ENCODE assay signal across 8 mouse cellular contexts in the genomic region with DNA sequence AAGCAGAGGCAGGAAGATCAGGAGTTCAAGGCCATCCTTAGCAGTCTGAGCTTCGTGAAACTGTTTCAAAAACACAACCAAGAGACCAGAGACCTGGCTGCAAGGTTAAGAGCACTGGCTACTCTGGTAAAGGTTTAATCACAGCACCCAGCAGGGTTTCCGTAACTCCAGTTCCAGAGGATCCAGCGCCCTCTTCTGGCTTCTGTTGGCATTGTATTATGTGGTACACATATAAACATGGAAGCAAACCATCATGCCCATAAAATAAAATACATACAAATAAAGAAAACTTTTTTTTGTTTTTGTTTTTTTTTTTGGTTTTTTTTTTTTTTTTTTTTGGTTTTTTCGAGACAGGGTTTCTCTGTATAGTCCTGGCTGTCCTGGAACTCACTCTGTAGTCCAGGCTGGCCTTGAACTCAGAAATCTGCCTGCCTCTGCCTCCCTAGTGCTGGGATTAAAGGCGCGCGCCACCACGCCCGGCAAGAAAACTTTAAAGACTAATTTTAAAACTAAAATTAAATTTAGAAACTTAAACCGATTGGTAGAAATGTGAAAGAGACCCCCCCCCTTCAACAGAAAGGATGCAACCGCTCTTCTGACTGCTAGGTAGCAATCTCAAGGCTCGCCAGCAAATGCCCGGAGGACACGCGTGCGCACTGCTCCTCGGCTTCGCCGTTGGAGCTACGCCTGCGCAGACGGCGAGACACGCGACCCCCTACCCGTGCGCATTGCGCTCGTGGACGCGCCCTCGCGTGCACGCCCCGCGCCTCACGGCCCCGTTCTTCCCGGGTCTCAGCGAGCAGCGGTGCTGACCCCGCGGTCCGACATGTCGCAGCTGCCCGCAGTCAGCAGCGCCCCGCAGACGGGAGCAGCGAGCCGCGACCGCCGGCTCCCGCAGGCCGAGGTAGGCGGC. TPM values are rescaled to one million over a fixed set of nuclear protein-coding genes. Genes with fewer than 3 reads are reported as not detected.
DNase-seq lines count a peak whose midpoint lies in the region; ATAC-seq and TF ChIP-seq lines count a peak whose summit lies in the region.

A gene (plus strand): TSS at position 753 of the 913 bp plus-strand sequence.

- peaks cover 9% of the 10 kb centered on the region for H3K36me3 ChIP-seq in E14TG2a.4 (ENCODE audit: insufficient read depth, low read length)
- H3K36me3 ChIP-seq in forebrain, embryonic 15.5 days, result peaks cover 20% of the 10 kb centered on the region
- H3K36me3 ChIP-seq in liver, embryonic 15.5 days (replicated peaks), result no peaks in the 10 kb centered on the region

- H3K27me3 ChIP-seq in E14TG2a.4 (ENCODE audit: insufficient read depth, low read length), result peaks cover 4% of the 10 kb centered on the region
- no peaks in the 10 kb centered on the region for H3K27me3 ChIP-seq in forebrain, embryonic 15.5 days
- peaks cover 37% of the 10 kb centered on the region for H3K27me3 ChIP-seq in liver, embryonic 15.5 days

- TF ChIP-seq CTCF in E14TG2a.4 (conservative IDR thresholded peaks at IDR 0.05; ENCODE audit: low read length), result peak; percentile 73

- peaks cover 6% of the 10 kb centered on the region for H3K9me3 ChIP-seq in E14TG2a.4 (ENCODE audit: low read length)
- no peaks in the 10 kb centered on the region for H3K9me3 ChIP-seq in forebrain, embryonic 15.5 days
- no peaks in the 10 kb centered on the region for H3K9me3 ChIP-seq in liver, embryonic 15.5 days (replicated peaks)

- DNase-seq in heart, postnatal 14 days, result peak; percentile 83 to 86
- DNase-seq in kidney, postnatal 4 days, result peak; percentile 89 to 93
- DNase-seq in ovary, adult 18-20 months (ENCODE audit: low spot score), result peak; percentile 75
- DNase-seq in thymus, postnatal 14 days, result peak; percentile 83

- intact Hi-C loops in heart, postnatal 14 days (cut with DNase I), result no loop called here

- peaks cover 28% of the 10 kb centered on the region for H3K4me1 ChIP-seq in E14TG2a.4 (replicated peaks; ENCODE audit: low read depth, low read length)
- H3K4me1 ChIP-seq in forebrain, embryonic 15.5 days, result peaks cover 15% of the 10 kb centered on the region
- H3K4me1 ChIP-seq in liver, embryonic 15.5 days (replicated peaks), result peaks cover 7% of the 10 kb centered on the region

- peak; percentile 85; the same call in 1 of the 2 replicates for ATAC-seq in cerebellum, adult (ENCODE audit: insufficient number of reproducible peaks, low FRiP score, low TSS enrichment)
- ATAC-seq in forebrain, embryonic 15.5 days (replicated peaks), result peak; percentile 95
- peak; percentile 37; the same call in 1 of the 2 replicates for ATAC-seq in liver, embryonic 15.5 days (ENCODE audit: insufficient read depth)

- H3K4me2 ChIP-seq in forebrain, embryonic 15.5 days (replicated peaks), result peak within 1 kb of the TSS; percentile 81
- H3K4me2 ChIP-seq in liver, embryonic 15.5 days, result peak within 1 kb of the TSS; percentile 75

- H3K9ac ChIP-seq in forebrain, embryonic 15.5 days (replicated peaks), result peak within 1 kb of the TSS; percentile 98
- peak within 1 kb of the TSS; percentile 42; the same call in 1 of the 2 replicates for H3K9ac ChIP-seq in liver, embryonic 15.5 days

- H3K4me3 ChIP-seq in E14TG2a.4 (replicated peaks; ENCODE audit: low read length), result peak within 1 kb of the TSS; percentile 89
- H3K4me3 ChIP-seq in forebrain, embryonic 15.5 days, result peak within 1 kb of the TSS; percentile 98
- peak within 1 kb of the TSS; percentile 62 for H3K4me3 ChIP-seq in liver, embryonic 15.5 days (replicated peaks)

- WGBS in forebrain, embryonic 15.5 days, result 7% methylated on average over 57 of the region's 57 CpGs
- 5% methylated on average over 57 of the region's 57 CpGs for WGBS in liver, embryonic 15.5 days (ENCODE audit: insufficient replicate concordance)

- H3K27ac ChIP-seq in forebrain, embryonic 15.5 days (replicated peaks), result peak within 1 kb of the TSS; percentile 93
- H3K27ac ChIP-seq in liver, embryonic 15.5 days (replicated peaks), result no peak within 1 kb of the TSS

RNA-seq across cellular contexts. Expression of the gene that starts here (rescaled TPM):
- polyA plus RNA-seq in forebrain, embryonic 15.5 days (2015; fragmentation: Nextera tagmentation; extraction: Ambion mirVana), result 5.4 and 16.7 TPM in 2 replicates
- total RNA-seq in heart, postnatal 14 days (2021), result 10 to 100 TPM; 10.7 to 11.9 TPM
- polyA plus RNA-seq in liver, embryonic 15.5 days (2015; fragmentation: Nextera tagmentation; extraction: Ambion mirVana), result 0.52 and 0.75 TPM in 2 replicates

Comparison
In these comparisons a context has a peak if more than half of its experiments do, and no peak if none do; other contexts are left out.
1. Peak in ATAC-seq, H3K4me3 ChIP-seq, H3K9ac ChIP-seq and H3K4me2 ChIP-seq in liver, embryonic 15.5 days; RNA of the gene not detected or under 1 TPM.
2. ATAC-seq: peak in every context shown above with its lines; median percentile 95 in forebrain, embryonic 15.5 days; 85 in cerebellum, adult; 37 in liver, embryonic 15.5 days.